In the genomic region with DNA sequence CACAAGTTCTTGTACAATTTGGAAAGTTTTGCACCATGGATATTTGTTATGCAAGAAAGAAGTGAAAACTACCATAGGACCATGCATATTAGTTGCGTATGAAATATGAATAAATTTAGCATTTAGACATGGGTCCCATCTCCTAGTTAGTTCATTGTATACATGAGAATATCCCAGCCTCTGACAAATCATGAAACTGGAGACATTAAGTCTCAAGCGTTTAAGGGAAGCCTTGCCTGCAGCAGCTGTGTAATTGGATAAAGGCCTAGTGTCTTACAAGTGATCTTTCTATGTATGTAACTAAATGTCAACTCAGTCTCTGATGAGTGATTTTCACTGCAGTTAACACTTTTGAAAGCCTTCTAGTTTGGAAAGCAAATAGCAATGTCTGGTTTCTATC, we compare ENCODE assay signal across 26 mouse cellular contexts.
A peak's percentile ranks its signal among the peaks of the same experiment; 100 is the strongest.
DNase-seq lines count a peak whose midpoint lies in the region; ATAC-seq and TF ChIP-seq lines count a peak whose summit lies in the region.
"Had no signal": no experiment of that assay in that cellular context is flagged by ENCODE, and none has a peak within 500 bp of the region (broad histone marks: within the 10 kb centered on the region; RNA-seq: fewer than 3 reads in every experiment).

No protein-coding gene starts in this region.

- H3K36me3 ChIP-seq in hindbrain, postnatal 0 days (ENCODE audit: insufficient read depth, low read length), result no peaks in the 10 kb centered on the region
- H3K36me3 ChIP-seq in hindbrain, embryonic 13.5 days, result no peaks in the 10 kb centered on the region
- no peaks in the 10 kb centered on the region for H3K36me3 ChIP-seq in lung, embryonic 15.5 days
- no peaks in the 10 kb centered on the region for H3K36me3 ChIP-seq in intestine, embryonic 16.5 days (ENCODE audit: control insufficient read depth, insufficient read depth, low read length)
- H3K36me3 ChIP-seq: embryonic facial prominence, embryonic 12.5 days; heart, embryonic 12.5 days; heart, embryonic 15.5 days; hindbrain, embryonic 10.5 days had no signal

- no peak for TF ChIP-seq POLR2A in brain, embryonic 14.5 days (IDR thresholded peaks at IDR 0.05; ENCODE audit: borderline replicate concordance, extremely low read depth, insufficient read depth, insufficient read length, poor library complexity, severe bottlenecking)

- H3K4me2 ChIP-seq in hindbrain, postnatal 0 days (ENCODE audit: low read depth, low read length), result no peak overlapping the region
- H3K4me2 ChIP-seq in hindbrain, embryonic 13.5 days, result no peak overlapping the region
- no peak overlapping the region for H3K4me2 ChIP-seq in lung, embryonic 15.5 days
- no peak overlapping the region for H3K4me2 ChIP-seq in intestine, embryonic 16.5 days (ENCODE audit: low read depth, low read length)
- H3K4me2 ChIP-seq: embryonic facial prominence, embryonic 12.5 days; forebrain, embryonic 13.5 days; heart, embryonic 12.5 days; heart, embryonic 15.5 days; hindbrain, embryonic 14.5 days had no signal

- WGBS in hindbrain, postnatal 0 days, result 77% methylated on average over 2 of the region's 2 CpGs
- 87% methylated on average over 2 of the region's 2 CpGs for WGBS in hindbrain, embryonic 13.5 days
- WGBS in lung, embryonic 15.5 days, result 59% methylated on average over 2 of the region's 2 CpGs
- 66% methylated on average over 2 of the region's 2 CpGs for WGBS in intestine, embryonic 16.5 days

- no peaks in the 10 kb centered on the region for H3K27me3 ChIP-seq in hindbrain, postnatal 0 days (ENCODE audit: insufficient read depth, low read length)
- H3K27me3 ChIP-seq in hindbrain, embryonic 13.5 days, result no peaks in the 10 kb centered on the region
- H3K27me3 ChIP-seq in lung, embryonic 15.5 days, result no peaks in the 10 kb centered on the region
- no peaks in the 10 kb centered on the region for H3K27me3 ChIP-seq in intestine, embryonic 16.5 days (replicated peaks; ENCODE audit: control insufficient read depth, insufficient read depth, low read length)
- H3K27me3 ChIP-seq: embryonic facial prominence, embryonic 12.5 days; forebrain, embryonic 13.5 days; heart, embryonic 12.5 days; heart, embryonic 15.5 days had no signal

- no peak for TF ChIP-seq CTCF in hindbrain, postnatal 0 days (IDR thresholded peaks at IDR 0.05; ENCODE audit: low read depth)
- no peak for TF ChIP-seq CTCF in brain, embryonic 14.5 days (IDR thresholded peaks at IDR 0.05; ENCODE audit: borderline replicate concordance, extremely low read depth, insufficient read depth, insufficient read length)

- no peaks in the 10 kb centered on the region for H3K4me1 ChIP-seq in hindbrain, postnatal 0 days (ENCODE audit: insufficient read depth, low read length)
- peaks cover 5% of the 10 kb centered on the region; the same call in 1 of the 2 replicates for H3K4me1 ChIP-seq in hindbrain, embryonic 13.5 days (replicated peaks)
- no peaks in the 10 kb centered on the region for H3K4me1 ChIP-seq in lung, embryonic 15.5 days
- no peaks in the 10 kb centered on the region; the same call in 1 of the 2 replicates for H3K4me1 ChIP-seq in intestine, embryonic 16.5 days (ENCODE audit: control insufficient read depth, insufficient read depth, low read length)
- H3K4me1 ChIP-seq: embryonic facial prominence, embryonic 12.5 days; forebrain, embryonic 13.5 days; heart, embryonic 12.5 days; heart, embryonic 15.5 days; hindbrain, embryonic 10.5 days had no signal

- no peak overlapping the region for H3K9ac ChIP-seq in hindbrain, postnatal 0 days (replicated peaks; ENCODE audit: low read length)
- H3K9ac ChIP-seq in hindbrain, embryonic 13.5 days, result no peak overlapping the region
- no peak overlapping the region for H3K9ac ChIP-seq in lung, embryonic 15.5 days
- no peak overlapping the region for H3K9ac ChIP-seq in intestine, embryonic 16.5 days (ENCODE audit: low read depth, low read length)
- H3K9ac ChIP-seq: embryonic facial prominence, embryonic 12.5 days; forebrain, embryonic 13.5 days; heart, embryonic 12.5 days; heart, embryonic 15.5 days; hindbrain, embryonic 14.5 days had no signal

- no peak for ATAC-seq in hindbrain, postnatal 0 days
- no peak for ATAC-seq in hindbrain, embryonic 13.5 days (ENCODE audit: low FRiP score)
- ATAC-seq in lung, embryonic 15.5 days (ENCODE audit: borderline replicate concordance, extremely low read depth, low FRiP score, low TSS enrichment), result no peak
- peak; percentile 52 for ATAC-seq in intestine, embryonic 16.5 days
- ATAC-seq in activated CD4-positive, CD25-positive, alpha-beta regulatory T cell, adult 4 months, result no peak
- no peak; the same call in 1 of the 2 replicates for ATAC-seq in frontal cortex, adult (ENCODE audit: low TSS enrichment)
- ATAC-seq: CD4-positive, CD25-positive, alpha-beta regulatory T cell, adult 4 months; forebrain, embryonic 13.5 days; forebrain, embryonic 16.5 days had no signal

- peak; percentile 9 for DNase-seq in hindbrain, postnatal 0 days (ENCODE audit: low spot score)
- no peak for DNase-seq in lung, postnatal 36 days
- DNase-seq in brain, embryonic 14.5 days (ENCODE audit: low read depth), result peak; percentile 19
- DNase-seq: adrenal gland, adult 8-10 months; adrenal gland, postnatal 25 days; cerebellum, adult 18-20 months; cerebellum, adult 9-10 months; cerebellum, postnatal 14 days; gastrocnemius, postnatal 25 days; heart, adult 18-20 months; heart, postnatal 10 days; heart, postnatal 36 days had no signal

- H3K9me3 ChIP-seq in hindbrain, postnatal 0 days (ENCODE audit: low read length), result no peaks in the 10 kb centered on the region
- H3K9me3 ChIP-seq in hindbrain, embryonic 13.5 days, result no peaks in the 10 kb centered on the region
- no peaks in the 10 kb centered on the region for H3K9me3 ChIP-seq in lung, embryonic 15.5 days
- no peaks in the 10 kb centered on the region for H3K9me3 ChIP-seq in intestine, embryonic 16.5 days (ENCODE audit: control insufficient read depth, low read length)
- H3K9me3 ChIP-seq: embryonic facial prominence, embryonic 12.5 days; forebrain, embryonic 13.5 days; heart, embryonic 12.5 days; heart, embryonic 15.5 days; hindbrain, embryonic 10.5 days had no signal

- no peak overlapping the region for H3K4me3 ChIP-seq in hindbrain, postnatal 0 days (ENCODE audit: low read length)
- H3K4me3 ChIP-seq in hindbrain, embryonic 13.5 days, result no peak overlapping the region
- H3K4me3 ChIP-seq in lung, embryonic 15.5 days, result no peak overlapping the region
- H3K4me3 ChIP-seq in intestine, embryonic 16.5 days (ENCODE audit: low read length), result no peak overlapping the region
- H3K4me3 ChIP-seq: embryonic facial prominence, embryonic 12.5 days; erythroblast, embryonic 14.5 days; forebrain, embryonic 13.5 days; heart, embryonic 12.5 days; heart, embryonic 15.5 days; hindbrain, embryonic 10.5 days had no signal

- no peak overlapping the region for H3K27ac ChIP-seq in hindbrain, postnatal 0 days
- no peak overlapping the region for H3K27ac ChIP-seq in hindbrain, embryonic 13.5 days
- peak overlapping the region; percentile 15; the same call in 1 of the 2 replicates for H3K27ac ChIP-seq in lung, embryonic 15.5 days
- no peak overlapping the region for H3K27ac ChIP-seq in intestine, embryonic 16.5 days (ENCODE audit: low read length)
- H3K27ac ChIP-seq: embryonic facial prominence, embryonic 12.5 days; forebrain, embryonic 13.5 days; heart, embryonic 15.5 days; hindbrain, embryonic 10.5 days; hindbrain, embryonic 14.5 days had no signal
